Mouse (Mus musculus): ENCODE measurements around the gene Ifitm5. TPM values are rescaled to one million over a fixed set of nuclear protein-coding genes. Genes with fewer than 3 reads are reported as not detected.
"Not testable (repeated sequence)": the region's sequence is repeated elsewhere in the genome, so short reads cannot be mapped to it uniquely, and the experiment has no call there.

The Ifitm5 gene
- polyA plus RNA-seq, 1 experiment from 2014 or later: 3.0 TPM

DNA sequence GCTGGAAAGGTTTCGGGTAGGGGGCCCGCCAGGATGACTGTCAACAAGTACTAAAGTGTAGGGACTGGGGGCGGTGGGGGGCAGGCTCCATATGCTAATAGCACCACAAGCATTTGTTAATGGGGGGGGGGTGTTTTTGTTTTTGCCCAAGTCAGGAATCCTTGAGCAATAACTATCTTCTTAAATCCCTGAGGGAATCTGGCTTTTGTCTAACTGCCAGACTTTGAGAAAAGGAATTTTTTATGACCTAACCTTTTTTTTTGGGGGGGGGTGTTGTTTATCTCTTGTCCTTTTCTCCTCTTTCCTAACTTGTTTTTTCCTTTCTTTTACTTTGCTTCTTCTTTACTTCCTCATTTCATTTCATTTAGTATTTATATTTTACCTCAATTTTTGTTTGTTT lies 25.4 kb upstream of the Ifitm5 start:
- Histone ChIP-seq H3K4me1 (peaks cover 10% of the 10 kb centered on the region; the same call in 1 of the 2 replicates), H3K9ac (replicated peaks) (no peak overlapping the region), H3K9me3 (replicated peaks) (no peaks in the 10 kb centered on the region), H3K36me3 (no peaks in the 10 kb centered on the region), H3K27ac (replicated peaks) (no peak overlapping the region), H3K27me3 (replicated peaks) (0 out of 2 replicates have a peak, but pooled peaks cover 3% of the 10 kb centered on the region), H3K4me3 (replicated peaks) (no peak overlapping the region), H3K4me2 (no peak overlapping the region)
- 32% methylated on average over 3 of the region's 3 CpGs for WGBS
- ATAC-seq (ENCODE audit: low FRiP score): no peak

DNA sequence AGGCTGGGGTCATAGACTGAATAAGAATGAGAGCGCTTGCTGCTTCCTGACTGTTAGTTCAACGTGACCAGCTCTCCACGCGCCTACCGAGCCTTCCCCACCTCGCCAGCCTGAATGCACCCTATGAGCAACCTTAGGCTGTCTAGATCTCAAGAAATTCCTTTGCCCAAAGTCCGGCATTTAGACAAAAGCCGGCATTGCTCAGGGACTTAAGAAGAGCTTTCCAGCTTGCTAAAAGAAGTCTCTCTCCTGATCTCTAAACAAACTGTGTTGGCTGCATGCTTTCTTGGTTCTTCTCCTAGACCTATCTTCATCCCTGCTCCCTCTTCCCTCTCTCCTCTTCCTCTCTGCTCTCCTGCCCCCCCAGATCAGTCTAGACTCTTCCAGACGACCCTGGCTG lies 24.8 kb upstream of the Ifitm5 start:
- Histone ChIP-seq H3K27ac (replicated peaks) (no peak overlapping the region), H3K36me3 (no peaks in the 10 kb centered on the region), H3K4me3 (replicated peaks) (no peak overlapping the region), H3K9me3 (replicated peaks) (no peaks in the 10 kb centered on the region), H3K4me1 (peaks cover 10% of the 10 kb centered on the region; the same call in 1 of the 2 replicates), H3K9ac (replicated peaks) (no peak overlapping the region), H3K27me3 (replicated peaks) (0 out of 2 replicates have a peak, but pooled peaks cover 3% of the 10 kb centered on the region), H3K4me2 (no peak overlapping the region)
- no peak for ATAC-seq (ENCODE audit: low FRiP score)
- WGBS: 26% methylated on average over 9 of the region's 9 CpGs

DNA sequence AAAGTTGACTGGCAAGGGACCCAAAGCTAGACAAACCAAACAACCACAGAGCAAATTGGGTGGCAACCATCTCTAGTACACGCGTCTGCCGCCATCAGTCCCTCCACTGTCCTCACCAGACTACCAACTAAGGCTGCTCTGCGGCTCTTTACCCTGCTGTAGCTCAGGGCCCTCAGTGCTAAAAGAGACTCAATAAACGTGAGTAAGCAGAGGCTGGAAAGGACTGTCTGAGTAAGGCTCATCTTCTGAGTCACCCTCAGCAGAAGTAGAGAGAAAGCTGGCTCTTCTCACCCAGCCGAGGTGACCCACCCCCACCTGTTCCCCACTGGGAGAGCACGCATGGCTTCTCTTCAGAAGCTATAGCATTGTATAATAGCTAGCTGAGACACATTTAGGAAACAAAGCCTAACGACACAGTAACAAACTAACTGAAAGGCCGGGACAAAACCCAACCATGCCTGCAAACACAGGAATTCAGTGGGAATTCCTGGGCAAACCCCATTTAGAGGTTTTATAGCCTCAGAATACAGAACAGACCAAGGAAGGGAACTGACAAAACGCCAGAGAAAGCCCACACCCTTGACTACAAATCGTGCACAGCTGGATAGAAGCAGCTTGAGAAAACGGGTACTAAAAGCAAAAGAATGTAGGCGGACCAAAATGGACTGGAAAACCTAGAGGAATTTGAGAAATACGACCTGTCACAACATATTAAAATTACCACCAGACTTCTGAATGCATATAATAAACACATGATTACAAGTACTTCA lies 23.5 kb upstream of the Ifitm5 start:
- no peaks in the 10 kb centered on the region for H3K9me3 ChIP-seq (replicated peaks)
- peaks cover 10% of the 10 kb centered on the region; the same call in 1 of the 2 replicates for H3K4me1 ChIP-seq
- ATAC-seq (ENCODE audit: low FRiP score): no peak
- WGBS: 10% methylated on average over 14 of the region's 14 CpGs
- no peak overlapping the region for H3K27ac ChIP-seq (replicated peaks)
- H3K36me3 ChIP-seq: no peaks in the 10 kb centered on the region
- H3K4me3 ChIP-seq (replicated peaks): no peak overlapping the region
- no peak overlapping the region for H3K4me2 ChIP-seq
- 0 out of 2 replicates have a peak, but pooled peaks cover 3% of the 10 kb centered on the region for H3K27me3 ChIP-seq (replicated peaks)
- no peak overlapping the region for H3K9ac ChIP-seq (replicated peaks)

DNA sequence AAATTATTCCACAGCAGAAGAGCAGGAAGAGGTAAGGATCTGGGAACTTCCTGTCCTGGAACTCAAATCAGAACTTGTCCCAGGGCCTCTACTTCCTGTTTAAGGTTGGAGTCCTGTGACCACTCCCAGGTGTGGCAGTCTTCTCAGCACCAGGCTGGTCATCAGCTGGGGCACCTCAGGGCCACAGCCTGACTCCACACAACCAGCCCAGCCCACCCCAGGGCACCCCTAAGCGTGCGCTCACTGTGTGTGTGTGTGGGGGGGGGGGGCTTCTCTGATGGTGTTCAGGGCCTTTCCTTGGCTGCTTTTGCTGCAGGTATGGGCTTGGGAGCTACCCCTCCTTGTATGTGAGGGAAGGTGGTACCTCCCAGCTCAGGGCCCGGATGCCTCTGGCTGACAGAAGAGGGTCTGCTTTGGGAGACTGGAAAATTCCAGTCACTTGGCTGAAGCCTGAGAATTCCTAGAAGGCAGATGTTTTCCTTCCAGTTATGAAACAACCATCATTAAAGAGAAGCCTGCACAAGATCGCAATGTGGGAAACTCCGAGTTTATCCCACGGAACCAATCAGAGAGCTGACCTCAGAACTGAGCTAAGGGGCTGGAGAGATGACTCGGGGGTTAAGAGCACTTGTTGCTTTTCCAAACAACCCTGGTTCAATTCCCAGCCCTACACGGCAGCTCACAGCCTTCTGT lies 21.5 kb upstream of the Ifitm5 start:
- peaks cover 10% of the 10 kb centered on the region; the same call in 1 of the 2 replicates for H3K4me1 ChIP-seq
- 0 out of 2 replicates have a peak, but pooled peaks cover 3% of the 10 kb centered on the region for H3K27me3 ChIP-seq (replicated peaks)
- no peak overlapping the region for H3K4me2 ChIP-seq
- no peak overlapping the region for H3K4me3 ChIP-seq (replicated peaks)
- no peak overlapping the region for H3K27ac ChIP-seq (replicated peaks)
- no peaks in the 10 kb centered on the region for H3K9me3 ChIP-seq (replicated peaks)
- H3K36me3 ChIP-seq: no peaks in the 10 kb centered on the region
- no peak for ATAC-seq (ENCODE audit: low FRiP score)
- WGBS: 85% methylated on average over 8 of the region's 8 CpGs
- H3K9ac ChIP-seq (replicated peaks): no peak overlapping the region

DNA sequence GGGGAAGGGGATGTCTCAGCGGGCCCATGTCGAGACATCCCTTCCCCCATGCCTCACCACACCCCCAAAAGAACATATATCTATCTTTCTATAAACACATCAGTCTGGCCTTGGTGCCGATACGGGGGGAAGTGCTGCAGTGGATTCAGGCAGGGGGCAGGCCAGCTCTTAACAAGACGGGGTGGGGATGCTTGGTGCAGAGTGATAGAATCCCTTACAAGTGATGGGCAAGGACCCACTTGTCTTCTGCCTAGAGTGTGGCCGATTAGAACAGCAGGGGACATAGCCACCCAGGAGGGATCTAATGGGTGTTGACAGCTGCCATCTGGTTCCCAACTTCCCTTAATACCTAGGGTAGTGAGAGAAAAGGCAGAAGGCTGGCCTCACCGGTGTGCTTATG lies 20.8 kb upstream of the Ifitm5 start:
- Histone ChIP-seq H3K4me3 (replicated peaks) (no peak overlapping the region), H3K9ac (replicated peaks) (no peak overlapping the region), H3K27me3 (replicated peaks) (0 out of 2 replicates have a peak, but pooled peaks cover 3% of the 10 kb centered on the region), H3K4me2 (no peak overlapping the region), H3K27ac (replicated peaks) (no peak overlapping the region), H3K9me3 (replicated peaks) (no peaks in the 10 kb centered on the region), H3K4me1 (peaks cover 10% of the 10 kb centered on the region; the same call in 1 of the 2 replicates), H3K36me3 (no peaks in the 10 kb centered on the region)
- 50% methylated on average over 7 of the region's 7 CpGs for WGBS
- ATAC-seq (ENCODE audit: low FRiP score): no peak

DNA sequence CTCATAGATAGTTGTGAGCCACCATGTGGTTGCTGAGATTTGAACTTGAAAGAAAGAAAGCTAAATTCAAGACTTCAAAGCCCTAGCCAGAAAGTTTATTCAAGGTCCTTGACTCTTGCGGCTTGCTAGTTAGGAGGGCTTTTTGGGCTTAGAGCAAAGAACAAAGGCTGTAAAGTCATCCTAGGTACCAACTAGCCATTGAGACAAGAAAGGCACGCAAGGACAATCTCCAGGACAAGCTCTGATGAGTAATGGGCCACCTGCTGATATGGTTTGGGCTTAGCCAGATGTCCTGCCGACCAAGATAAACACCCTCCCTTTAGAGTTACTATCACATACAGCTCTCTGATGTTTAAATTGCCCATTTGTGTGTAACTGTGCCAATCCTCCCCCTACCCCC lies 18.6 kb upstream of the Ifitm5 start:
- not testable (repeated sequence) for H3K27me3 ChIP-seq (replicated peaks); H3K9ac ChIP-seq (replicated peaks); H3K36me3 ChIP-seq; H3K9me3 ChIP-seq (replicated peaks); H3K27ac ChIP-seq (replicated peaks); H3K4me3 ChIP-seq (replicated peaks); H3K4me2 ChIP-seq; H3K4me1 ChIP-seq; ATAC-seq (ENCODE audit: low FRiP score)
- 26% methylated on average over 3 of the region's 3 CpGs for WGBS

DNA sequence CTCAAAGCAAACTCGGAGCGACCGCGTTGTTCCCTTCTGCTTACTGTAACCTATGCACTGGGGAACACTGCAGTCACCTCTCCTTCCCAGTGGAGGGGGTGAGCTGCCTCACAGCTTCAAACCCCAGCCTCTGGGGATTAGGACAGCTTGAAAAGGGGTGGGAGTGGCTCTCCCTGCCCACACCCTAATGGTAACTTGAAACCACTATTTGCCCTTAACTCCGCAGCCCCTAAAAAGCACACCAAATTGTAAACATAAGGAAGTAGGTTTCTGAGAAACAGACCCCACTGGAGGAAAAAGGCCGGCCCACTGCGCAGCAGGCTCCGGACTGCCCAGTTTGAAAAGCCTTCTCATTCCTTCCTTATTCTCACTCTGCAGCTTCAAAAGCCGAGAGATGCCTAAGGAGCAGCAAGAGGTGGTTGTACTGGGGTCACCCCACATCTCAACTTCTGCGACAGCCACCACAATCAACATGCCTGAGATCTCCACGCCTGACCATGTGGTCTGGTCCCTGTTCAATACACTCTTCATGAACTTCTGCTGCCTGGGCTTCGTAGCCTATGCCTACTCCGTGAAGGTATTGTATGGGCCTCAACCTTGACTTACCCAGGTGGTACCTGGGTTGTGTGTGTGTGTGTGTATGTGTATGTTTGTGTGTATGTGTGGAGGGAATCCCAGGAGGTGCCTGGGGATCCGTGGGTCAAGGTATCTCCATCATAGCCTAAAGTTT lies 17.9 kb upstream of the Ifitm5 start:
- H3K9me3 ChIP-seq (replicated peaks): no peaks in the 10 kb centered on the region
- no peak overlapping the region for H3K27ac ChIP-seq (replicated peaks)
- ATAC-seq (ENCODE audit: low FRiP score): no peak
- H3K4me2 ChIP-seq: 0 out of 2 replicates have a peak overlapping the region, but pooled peaks have one; percentile 13
- H3K9ac ChIP-seq (replicated peaks): no peak overlapping the region
- no peaks in the 10 kb centered on the region for H3K4me1 ChIP-seq
- 8% methylated on average over 14 of the region's 14 CpGs for WGBS
- no peaks in the 10 kb centered on the region for H3K36me3 ChIP-seq
- H3K27me3 ChIP-seq (replicated peaks): no peaks in the 10 kb centered on the region
- H3K4me3 ChIP-seq (replicated peaks): no peak overlapping the region

DNA sequence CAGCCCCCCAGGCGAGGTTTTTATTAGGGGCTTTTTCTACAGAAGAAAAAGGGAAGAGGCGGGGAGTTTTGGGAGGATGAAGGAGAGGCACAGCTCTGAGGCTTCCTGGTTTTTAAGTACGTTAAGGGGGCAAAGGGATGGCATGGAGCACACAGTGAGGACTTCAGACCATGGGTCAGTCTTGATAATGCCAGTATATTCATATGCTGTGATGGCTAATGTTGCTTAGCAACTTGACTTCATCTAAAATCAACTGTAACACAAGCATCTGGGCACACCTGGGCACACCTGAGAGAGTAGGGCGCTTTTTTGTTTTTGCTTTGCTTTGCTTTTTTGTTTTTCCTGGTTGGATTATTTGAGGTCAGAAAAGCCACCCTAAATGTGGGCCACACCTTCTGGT lies 16.8 kb upstream of the Ifitm5 start, which contains the start of gene Ifitm1:
Ifitm1 (plus strand) TSS at position 301 of the 400 bp plus-strand sequence.
- WGBS: 78% methylated on average over 4 of the region's 4 CpGs
- ATAC-seq (ENCODE audit: low FRiP score): no peak

DNA sequence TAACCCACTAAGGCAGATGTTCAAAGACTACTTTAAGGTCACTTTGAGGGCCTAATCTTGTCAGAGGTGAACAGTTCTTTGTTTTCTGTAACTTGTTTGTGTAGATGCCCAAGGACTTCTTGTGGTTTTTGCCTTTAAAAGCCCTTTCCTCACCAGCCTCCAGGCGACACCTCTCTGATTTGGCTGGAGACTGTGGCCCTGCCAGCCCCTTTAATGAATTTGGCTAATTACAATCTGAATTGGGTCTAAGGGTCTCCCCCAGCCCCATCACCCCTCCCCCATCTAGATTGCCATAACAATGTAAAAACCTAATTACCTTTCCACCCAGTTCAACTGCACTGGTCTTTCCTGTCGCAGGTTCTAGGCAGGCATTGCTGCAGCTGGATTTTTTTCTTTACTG lies 12.6 kb upstream of the Ifitm5 start:
- WGBS: 47% methylated on average over 2 of the region's 2 CpGs
- no peak for ATAC-seq (ENCODE audit: low FRiP score)
- no peak overlapping the region for H3K4me2 ChIP-seq

More for the DNA sequence above, 16.8 kb upstream of the Ifitm5 start, which contains the start of gene Ifitm1:
- Histone ChIP-seq H3K4me1 (no peaks in the 10 kb centered on the region), H3K27me3 (replicated peaks) (no peaks in the 10 kb centered on the region), H3K27ac (replicated peaks) (no peak within 1 kb of the TSS), H3K9ac (replicated peaks) (no peak within 1 kb of the TSS), H3K9me3 (replicated peaks) (no peaks in the 10 kb centered on the region), H3K4me2 (0 out of 2 replicates have a peak within 1 kb of the TSS, but pooled peaks have one; percentile 13), H3K36me3 (no peaks in the 10 kb centered on the region), H3K4me3 (replicated peaks) (no peak within 1 kb of the TSS)

DNA sequence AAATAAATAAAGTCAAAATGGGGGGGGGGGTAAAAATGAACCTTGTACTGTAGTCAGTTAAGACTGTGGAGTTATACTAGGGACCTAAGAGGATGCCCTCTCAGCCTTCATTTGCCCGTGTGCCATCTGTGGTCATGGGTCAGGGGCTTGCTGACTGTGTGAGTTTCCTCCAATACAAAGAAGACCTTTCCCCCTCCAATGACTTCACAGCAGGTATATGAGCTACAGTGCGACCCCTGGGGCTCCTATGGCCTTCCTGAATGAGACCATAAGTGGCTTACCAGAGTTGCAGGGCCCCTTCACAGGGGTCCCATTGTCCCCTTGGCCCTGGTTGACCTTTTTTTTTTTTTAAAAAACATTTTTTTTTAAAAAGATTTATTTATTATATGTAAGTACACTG lies 11.3 kb upstream of the Ifitm5 start:
- no peaks in the 10 kb centered on the region for H3K9me3 ChIP-seq (replicated peaks)
- H3K36me3 ChIP-seq: no peaks in the 10 kb centered on the region
- no peak overlapping the region for H3K4me2 ChIP-seq
- WGBS: 49% methylated on average over 2 of the region's 2 CpGs
- ATAC-seq (ENCODE audit: low FRiP score): no peak
- H3K9ac ChIP-seq (replicated peaks): no peak overlapping the region
- H3K4me1 ChIP-seq: peaks cover 5% of the 10 kb centered on the region; the same call in 1 of the 2 replicates
- no peaks in the 10 kb centered on the region for H3K27me3 ChIP-seq (replicated peaks)
- H3K27ac ChIP-seq (replicated peaks): no peak overlapping the region
- H3K4me3 ChIP-seq (replicated peaks): no peak overlapping the region

More for the DNA sequence above, 12.6 kb upstream of the Ifitm5 start:
- no peaks in the 10 kb centered on the region for H3K27me3 ChIP-seq (replicated peaks)
- H3K27ac ChIP-seq (replicated peaks): no peak overlapping the region
- no peak overlapping the region for H3K4me3 ChIP-seq (replicated peaks)
- H3K36me3 ChIP-seq: no peaks in the 10 kb centered on the region
- H3K4me1 ChIP-seq: peaks cover 5% of the 10 kb centered on the region; the same call in 1 of the 2 replicates
- no peak overlapping the region for H3K9ac ChIP-seq (replicated peaks)
- H3K9me3 ChIP-seq (replicated peaks): no peaks in the 10 kb centered on the region

DNA sequence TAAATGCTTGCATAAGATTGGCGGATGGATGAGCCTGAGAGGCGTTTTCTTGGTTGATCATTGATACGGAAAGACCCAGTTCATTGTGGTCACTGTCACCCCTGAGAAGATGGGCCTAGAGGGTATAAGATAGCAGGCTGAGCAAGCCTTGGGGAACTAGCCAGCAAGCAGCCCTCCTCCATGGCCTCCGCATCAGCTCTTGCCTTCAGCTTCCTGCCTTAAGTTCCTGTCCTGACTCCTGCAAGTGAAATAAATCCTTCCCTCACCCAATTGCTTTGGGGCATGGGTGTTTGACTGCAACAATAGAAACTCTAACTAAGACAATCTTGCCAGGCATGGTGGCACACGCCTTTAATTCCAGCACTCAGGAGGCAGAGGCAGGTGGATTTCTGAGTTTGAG lies 9.9 kb upstream of the Ifitm5 start:
- no peaks in the 10 kb centered on the region for H3K27me3 ChIP-seq (replicated peaks)
- H3K27ac ChIP-seq (replicated peaks): no peak overlapping the region
- peaks cover 5% of the 10 kb centered on the region; the same call in 1 of the 2 replicates for H3K4me1 ChIP-seq
- H3K9ac ChIP-seq (replicated peaks): no peak overlapping the region
- H3K9me3 ChIP-seq (replicated peaks): no peaks in the 10 kb centered on the region
- no peak overlapping the region for H3K4me3 ChIP-seq (replicated peaks)
- no peak for ATAC-seq (ENCODE audit: low FRiP score)
- no peaks in the 10 kb centered on the region for H3K36me3 ChIP-seq
- H3K4me2 ChIP-seq: no peak overlapping the region
- 48% methylated on average over 5 of the region's 5 CpGs for WGBS
